Mouse (Mus musculus): ENCODE measurements around the gene Gas2.

Gas2 gene

DNA sequence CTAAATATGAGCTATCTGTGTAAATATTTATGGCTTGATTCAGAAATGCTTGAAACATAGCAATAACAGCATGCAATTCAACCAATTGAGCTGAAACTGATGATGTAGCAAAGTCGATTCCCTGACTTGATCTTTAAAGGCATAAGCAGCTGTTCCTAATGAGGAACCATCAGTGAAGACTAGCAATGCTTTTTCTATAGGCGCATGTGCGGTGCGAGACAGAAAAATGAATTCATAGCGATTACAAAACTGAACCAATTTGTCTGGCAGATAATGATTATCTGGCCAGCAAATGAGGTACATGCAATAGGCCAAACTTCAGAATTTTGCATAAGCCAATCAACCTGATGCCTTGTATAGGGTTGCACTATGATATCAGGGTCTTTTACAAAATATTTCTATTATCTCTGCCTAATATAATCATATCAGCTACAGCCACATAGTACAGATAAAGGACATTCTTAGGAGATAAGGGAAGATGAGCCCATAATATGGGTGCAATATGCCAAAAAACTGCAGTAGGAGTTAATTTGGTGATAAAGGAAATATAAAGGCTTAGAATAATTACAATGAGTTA is 162.3 kb downstream of the Gas2 start:
- no peak for DNase-seq (ENCODE audit: extremely low read depth, insufficient read length, low spot score)

DNA sequence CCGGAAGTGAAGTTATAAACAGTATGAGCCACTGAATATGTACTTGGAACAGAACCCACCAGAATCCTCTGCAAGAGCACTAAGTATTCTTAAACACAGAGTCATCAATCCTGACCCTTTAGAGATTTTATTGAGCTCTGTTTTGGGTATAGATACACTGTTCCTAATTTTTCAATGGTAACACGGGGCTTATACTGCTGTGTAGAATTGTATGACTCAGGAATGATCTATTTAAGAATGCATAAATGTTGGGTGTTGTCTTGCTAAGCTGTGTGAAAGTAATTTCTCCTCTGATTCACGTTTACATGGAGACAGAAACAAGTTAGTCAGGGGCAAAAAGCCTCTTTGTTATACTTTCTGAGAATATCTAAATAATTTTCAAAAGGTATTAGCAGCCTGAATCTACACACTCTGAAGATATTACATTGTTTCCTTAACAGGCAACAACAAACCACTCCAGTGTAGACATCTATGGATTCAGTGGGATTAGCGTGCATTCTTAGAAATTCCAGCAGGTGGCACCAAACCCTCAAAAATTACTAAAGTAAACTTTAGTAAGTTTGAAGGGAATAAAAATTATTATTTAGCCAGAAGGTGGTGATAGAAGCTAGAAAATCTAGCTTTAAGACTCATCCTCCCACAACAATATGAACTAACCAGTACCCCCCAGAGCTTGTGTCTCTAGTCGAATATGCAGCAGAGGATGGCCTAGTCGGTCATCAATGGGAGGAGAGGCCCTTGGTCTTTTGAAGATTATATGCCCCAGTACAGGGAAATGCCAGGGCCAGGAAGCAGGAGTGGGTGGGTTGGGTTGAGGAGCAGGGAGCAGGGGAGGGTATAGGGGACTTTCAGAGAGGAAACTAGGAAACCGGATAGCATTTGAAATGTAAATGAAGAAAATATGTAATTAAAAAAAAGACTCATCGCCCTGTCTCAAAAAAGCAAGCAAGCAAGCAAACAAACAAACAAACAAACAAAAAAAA is 176.1 kb downstream of the Gas2 start:
- no peak for DNase-seq (ENCODE audit: extremely low read depth, insufficient read length, low spot score)
